In the genomic region with DNA sequence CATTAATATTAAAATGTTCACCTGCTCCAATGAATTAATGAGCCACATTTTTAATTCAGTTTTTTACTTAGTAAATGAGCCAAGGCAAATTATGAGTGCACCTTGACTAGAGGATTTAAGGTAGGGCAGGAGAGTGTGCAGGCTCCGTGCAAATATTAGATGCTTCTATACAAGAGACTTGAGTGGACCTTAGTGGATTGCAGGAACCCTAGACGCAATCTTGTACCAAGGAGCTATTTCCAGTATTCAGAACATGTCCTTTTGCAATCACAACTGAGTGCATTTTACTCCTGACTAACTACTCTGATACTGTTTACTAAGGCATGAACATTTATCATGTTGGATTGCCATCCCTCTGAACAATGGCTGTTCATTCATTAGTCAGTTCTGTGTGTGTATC, we compare ENCODE assay signal across 21 mouse cellular contexts. TPM values are rescaled to one million over a fixed set of nuclear protein-coding genes. Genes with fewer than 3 reads are reported as not detected.
"Had no signal": no experiment of that assay in that cellular context is flagged by ENCODE, and none has a peak within 500 bp of the region (broad histone marks: within the 10 kb centered on the region; RNA-seq: fewer than 3 reads in every experiment).

No protein-coding gene starts in this region.

- H3K27ac ChIP-seq: liver, embryonic 13.5 days; liver, embryonic 15.5 days; macrophage; midbrain, embryonic 13.5 days; midbrain, embryonic 15.5 days; neural tube, embryonic 12.5 days; stomach, embryonic 15.5 days; stomach, postnatal 0 days had no signal

- H3K4me2 ChIP-seq: liver, embryonic 11.5 days; liver, embryonic 13.5 days; liver, embryonic 15.5 days; midbrain, embryonic 11.5 days; midbrain, embryonic 13.5 days; midbrain, embryonic 15.5 days; neural tube, embryonic 12.5 days; stomach, embryonic 15.5 days had no signal

- ATAC-seq: liver, postnatal 0 days; midbrain, embryonic 13.5 days; midbrain, embryonic 15.5 days had no signal

- H3K9me3 ChIP-seq: liver, embryonic 13.5 days; liver, embryonic 15.5 days; megakaryocyte, embryonic 14.5 days; midbrain, embryonic 13.5 days; midbrain, embryonic 15.5 days; neural tube, embryonic 12.5 days; stomach, embryonic 15.5 days had no signal

- H3K4me1 ChIP-seq: midbrain, embryonic 15.5 days; neural tube, embryonic 12.5 days; stomach, embryonic 15.5 days had no signal

- DNase-seq: liver, embryonic 13.5 days; liver, postnatal 0 days; lung, adult 2 months; right cerebral cortex, postnatal 14 days; thymus, adult 2 months; thymus, postnatal 25 days; thymus, postnatal 4 days had no signal

- H3K27me3 ChIP-seq: liver, embryonic 13.5 days; liver, embryonic 15.5 days; megakaryocyte, embryonic 14.5 days; midbrain, embryonic 13.5 days; midbrain, embryonic 15.5 days; neural tube, embryonic 12.5 days; stomach, embryonic 15.5 days had no signal

- H3K36me3 ChIP-seq: midbrain, embryonic 15.5 days had no signal

- H3K9ac ChIP-seq: liver, embryonic 13.5 days; liver, embryonic 15.5 days; liver, postnatal 0 days; midbrain, embryonic 13.5 days; midbrain, embryonic 15.5 days; neural tube, embryonic 12.5 days; stomach, embryonic 15.5 days had no signal

- H3K4me3 ChIP-seq: liver, embryonic 13.5 days; liver, embryonic 15.5 days; megakaryocyte, embryonic 14.5 days; midbrain, embryonic 13.5 days; midbrain, embryonic 15.5 days; neural tube, embryonic 12.5 days; stomach, embryonic 15.5 days had no signal

RNA-seq across cellular contexts. Expression of a gene that starts 10.2 kb away (rescaled TPM):
- polyA plus RNA-seq: liver, embryonic 11.5 days; liver, embryonic 15.5 days; macrophage; midbrain, embryonic 11.5 days; midbrain, embryonic 13.5 days; midbrain, embryonic 15.5 days; midbrain, postnatal 0 days; neural tube, embryonic 12.5 days; neural tube, embryonic 14.5 days; stomach, postnatal 0 days; testis, adult 2 months; thymus, adult 2 months; urinary bladder, adult 2 months had no signal
